Mouse (Mus musculus) CH12.LX (cell line): ENCODE data around the gene Zfp592. TPM values are rescaled to one million over a fixed set of nuclear protein-coding genes. Genes with fewer than 3 reads are reported as not detected.

Experiments used
- DNase-seq: peaks from one replicate; pipeline ENCODE4 v3.0.0-alpha.2; 2013; ENCODE audit errors: extremely low read depth
- H3K27ac ChIP-seq: 2 replicates; pipeline ENCODE4 v1.5.1; 2012; ENCODE audit warnings: low read depth, mild to moderate bottlenecking, control low read depth, moderate library complexity; ENCODE audit not compliant: insufficient read depth
- H3K27me3 ChIP-seq: replicated peaks from 2 replicates; pipeline ENCODE3; 2012; ENCODE audit warnings: inconsistent platforms
- H3K36me3 ChIP-seq, 2 experiments: replicated peaks in 1 of 2; 2 replicates each; pipeline versions ENCODE3 to v1.6.1; 2012; ENCODE audit warnings: inconsistent platforms in 1 of 2, low read length in 1 of 2, mild to moderate bottlenecking in 1 of 2, mixed read lengths in 1 of 2, moderate library complexity in 1 of 2; ENCODE audit not compliant: control insufficient read depth in 1 of 2, insufficient read depth in 1 of 2
- H3K4me1 ChIP-seq, 2 experiments: 2 replicates each; pipeline ENCODE4 v1.6.1; 2012; ENCODE audit warnings: inconsistent platforms in 1 of 2, moderate library complexity in 1 of 2; ENCODE audit not compliant: insufficient read depth in 2 of 2, control insufficient read depth in 1 of 2
- H3K4me2 ChIP-seq: 2 replicates; pipeline ENCODE4 v1.6.1; 2012; ENCODE audit warnings: low read depth, mild to moderate bottlenecking, control low read depth; ENCODE audit not compliant: poor library complexity, insufficient read depth, severe bottlenecking
- H3K4me3 ChIP-seq, 3 experiments: fragments of 150-350 bp in 1 of 3; sonication (generic) in 1 of 3; replicated peaks in 1 of 3; 2 replicates each; pipeline versions ENCODE3 to v1.5.1; 2011 to 2012; ENCODE audit warnings: low read depth in 2 of 3, low read length in 2 of 3, mild to moderate bottlenecking in 2 of 3, moderate library complexity in 2 of 3, control low read depth in 1 of 3, improper control_type of control experiment in 1 of 3, inconsistent platforms in 1 of 3, mixed read lengths in 1 of 3; ENCODE audit not compliant: poor library complexity in 1 of 3
- H3K79me2 ChIP-seq: replicated peaks from 2 replicates; pipeline ENCODE4 v1.6.1; 2012; ENCODE audit warnings: mild to moderate bottlenecking, moderate library complexity; ENCODE audit not compliant: control insufficient read depth, poor library complexity, insufficient read depth, severe bottlenecking; ENCODE audit errors: extremely low read depth
- H3K9ac ChIP-seq: 2 replicates; pipeline ENCODE4 v1.6.1; 2012; ENCODE audit warnings: low read depth, mild to moderate bottlenecking, control low read depth, moderate library complexity; ENCODE audit not compliant: insufficient read depth
- H3K9me3 ChIP-seq: replicated peaks from 2 replicates; pipeline ENCODE3; 2012; ENCODE audit warnings: low read length, inconsistent platforms, mixed read lengths
- BHLHE40 ChIP-seq: IDR thresholded peaks from 2 replicates; pipeline ENCODE4 v1.6.1; 2011; ENCODE audit warnings: mild to moderate bottlenecking, low read depth, low read length, improper control_type of control experiment
- CHD1 ChIP-seq: IDR thresholded peaks from 2 replicates; pipeline ENCODE4 v1.6.1; 2012; ENCODE audit warnings: low read depth, low read length, improper control_type of control experiment, inconsistent platforms
- JUN ChIP-seq: IDR thresholded peaks from 2 replicates; pipeline ENCODE4 v1.6.1; 2011; ENCODE audit warnings: low read depth, mild to moderate bottlenecking, low read length, improper control_type of control experiment, moderate library complexity; ENCODE audit not compliant: insufficient read depth
- JUND ChIP-seq: conservative IDR thresholded peaks from 2 replicates; pipeline ENCODE4 v1.6.1; 2011; ENCODE audit warnings: low read depth, low read length, improper control_type of control experiment
- KAT2A ChIP-seq: IDR thresholded peaks from 2 replicates; pipeline ENCODE4 v1.6.1; 2012; ENCODE audit warnings: low read length, improper control_type of control experiment, inconsistent platforms; ENCODE audit not compliant: insufficient replicate concordance
- MAFK ChIP-seq: IDR thresholded peaks from 2 replicates; pipeline ENCODE4 v1.6.1; 2011; ENCODE audit warnings: low read length, improper control_type of control experiment; ENCODE audit not compliant: insufficient replicate concordance
- MAZ ChIP-seq: IDR thresholded peaks from 2 replicates; pipeline ENCODE4 v1.6.1; 2012; ENCODE audit warnings: low read depth, mild to moderate bottlenecking, inconsistent platforms, low read length, improper control_type of control experiment, moderate library complexity
- MEF2A ChIP-seq: IDR thresholded peaks from 2 replicates; pipeline ENCODE4 v1.6.1; 2014; ENCODE audit warnings: low read depth, mild to moderate bottlenecking, inconsistent platforms, low read length, improper control_type of control experiment, borderline replicate concordance
- NRF1 ChIP-seq: IDR thresholded peaks from 2 replicates; pipeline ENCODE4 v1.6.1; 2014; ENCODE audit warnings: low read depth, mild to moderate bottlenecking, inconsistent platforms, low read length, improper control_type of control experiment, moderate library complexity
- PAX5 ChIP-seq: IDR thresholded peaks from 2 replicates; pipeline ENCODE4 v1.6.1; 2012; ENCODE audit warnings: low read length, inconsistent platforms, mixed read lengths
- RAD21 ChIP-seq: IDR thresholded peaks from 2 replicates; pipeline ENCODE4 v1.6.1; 2011; ENCODE audit warnings: low read depth, mild to moderate bottlenecking, low read length, improper control_type of control experiment, moderate library complexity
- RCOR1 ChIP-seq: conservative IDR thresholded peaks from 2 replicates; pipeline ENCODE4 v1.6.1; 2012; ENCODE audit warnings: low read depth, mild to moderate bottlenecking, inconsistent platforms, low read length, improper control_type of control experiment
- TBP ChIP-seq: conservative IDR thresholded peaks from 2 replicates; pipeline ENCODE4 v1.6.1; 2011; ENCODE audit warnings: low read depth, low read length, improper control_type of control experiment
- TCF12 ChIP-seq: IDR thresholded peaks from 2 replicates; pipeline ENCODE4 v1.6.1; 2014; ENCODE audit warnings: low read depth, mild to moderate bottlenecking, inconsistent platforms, low read length, improper control_type of control experiment
- UBTF ChIP-seq: IDR thresholded peaks from 2 replicates; pipeline ENCODE4 v1.6.1; 2012; ENCODE audit warnings: low read depth, mild to moderate bottlenecking, inconsistent platforms, low read length, improper control_type of control experiment, moderate library complexity
- ZKSCAN1 ChIP-seq: IDR thresholded peaks from 2 replicates; pipeline ENCODE4 v1.6.1; 2012; ENCODE audit warnings: low read depth, inconsistent platforms, low read length, improper control_type of control experiment, borderline replicate concordance
- ZMIZ1 ChIP-seq: IDR thresholded peaks from 2 replicates; pipeline ENCODE4 v1.6.1; 2012; ENCODE audit warnings: low read depth, mild to moderate bottlenecking, inconsistent platforms, low read length, improper control_type of control experiment
- dilution Hi-C: fragments of 300-500 bp; cut with MboI; formaldehyde crosslinking; loops from 2 replicates; pipeline ENCODE4 v1.14.3; 2020; ENCODE audit warnings: low sequenced_read_pairs; ENCODE audit not compliant: extremely low pct_unique_long_range_greater_than_20kb, extremely low pct_ligation_motif_present
- in situ Hi-C: fragments of 300-500 bp; cut with MboI; formaldehyde crosslinking; loops from 3 replicates; pipeline ENCODE4 v1.14.3; 2019; ENCODE audit warnings: low sequenced_read_pairs, low pct_ligation_motif_present, low pct_unique_long_range_greater_than_20kb, mixed read lengths
- polyA plus RNA-seq: library from polyadenylated mRNA; unstranded; fragments of >175 nt; gene quantifications from 2 replicates; pipeline ENCODE4 v1.2.1, GENCODE M21; 2012; ENCODE audit warnings: low read depth; ENCODE audit not compliant: insufficient read length
- total RNA-seq, 2 experiments: library from RNA; depleted of rRNA; stranded (reverse); fragments of 300-350 nt in 1 of 2; fragments of >200 nt in 1 of 2; gene quantifications; 2 replicates each; pipeline ENCODE4 v1.2.3; 2012 to 2014

Gene Zfp592
- total and polyA plus RNA-seq, 3 experiments, result 7.8 to 23.6 (median 10.1) TPM

DNA sequence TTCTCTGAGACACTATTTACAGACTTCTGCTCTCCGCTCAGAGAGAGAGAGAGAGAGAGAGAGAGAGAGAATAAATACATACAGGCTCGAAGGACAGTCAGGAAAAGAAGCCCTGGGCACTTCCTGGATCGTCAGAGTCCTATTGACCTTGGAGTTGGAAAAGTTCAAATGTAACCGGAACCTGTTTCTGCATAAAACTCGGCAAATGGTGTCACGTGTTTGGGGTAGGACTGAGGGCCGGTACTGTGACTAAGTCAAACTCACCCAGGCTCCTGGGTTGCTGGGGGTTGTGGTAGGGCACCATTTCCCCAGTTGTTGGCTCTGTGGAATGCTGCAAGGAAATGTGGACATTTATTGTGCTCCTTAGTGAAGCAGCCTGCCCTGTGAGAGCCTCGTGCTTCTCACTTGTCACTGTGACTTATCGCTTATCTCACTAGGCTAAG is 65.3 kb downstream of the Zfp592 start:
- no peaks in the 10 kb centered on the region for H3K36me3 ChIP-seq
- no peaks in the 10 kb centered on the region for H3K9me3 ChIP-seq
- peaks cover 7% of the 10 kb centered on the region for H3K27me3 ChIP-seq
- H3K4me1 ChIP-seq, result peaks cover 0 to 6% of the 10 kb centered on the region in 2 experiments; a peak in 2 of 4 replicates
- DNase-seq, result no peak
- in situ Hi-C loops, result loop anchor here (25.0 kb wide), 1 partner anchor 321 kb away; no protein-coding TSS in a partner anchor
- H3K79me2 ChIP-seq, result no peaks in the 10 kb centered on the region
- H3K4me2 ChIP-seq, result no peak overlapping the region
- dilution Hi-C loops, result no loop called here
- no peak overlapping the region for H3K27ac ChIP-seq
- TF ChIP-seq UBTF (no peak), ZMIZ1 (no peak), TBP (no peak), KAT2A (no peak), MAZ (no peak), MEF2A (no peak), TCF12 (no peak), JUND (no peak), PAX5 (no peak), ZKSCAN1 (no peak), NRF1 (no peak)
- no peak overlapping the region for H3K4me3 ChIP-seq
- no peak overlapping the region for H3K9ac ChIP-seq

GRCm38 (mm10) chr7:81059388-81059787 is 65.9 kb downstream of the Zfp592 start:
- no peak overlapping the region for H3K4me3 ChIP-seq
- H3K79me2 ChIP-seq, result no peaks in the 10 kb centered on the region
- H3K27ac ChIP-seq, result no peak overlapping the region
- H3K36me3 ChIP-seq, result no peaks in the 10 kb centered on the region
- DNase-seq, result no peak
- dilution Hi-C loops (no loop called here), in situ Hi-C loops (loop anchor here (25.0 kb wide), 1 partner anchor 322 kb away; no protein-coding TSS in a partner anchor)
- no peaks in the 10 kb centered on the region for H3K9me3 ChIP-seq
- peaks cover 0 to 6% of the 10 kb centered on the region in 2 experiments; a peak in 2 of 4 replicates for H3K4me1 ChIP-seq
- peaks cover 9% of the 10 kb centered on the region for H3K27me3 ChIP-seq
- no peak for TF ChIP-seq RAD21
- no peak for TF ChIP-seq PAX5
- no peak for TF ChIP-seq RCOR1
- TF ChIP-seq CHD1, result no peak
- TF ChIP-seq MAFK, result no peak
- no peak for TF ChIP-seq TBP
- no peak for TF ChIP-seq BHLHE40
- TF ChIP-seq ZKSCAN1, result no peak
- no peak for TF ChIP-seq KAT2A
- no peak for TF ChIP-seq JUN
- H3K4me2 ChIP-seq, result no peak overlapping the region
- no peak overlapping the region for H3K9ac ChIP-seq
